Mouse (Mus musculus) spleen, postnatal 14 days (tissue): ENCODE measurements around the gene Ptpn11.
A peak's percentile ranks its signal among the peaks of the same experiment; 100 is the strongest.
"Not testable (repeated sequence)": the region's sequence is repeated elsewhere in the genome, so short reads cannot be mapped to it uniquely, and the experiment has no call there.

ENCODE experiments used
- DNase-seq, 2 experiments: peaks; one replicate each; pipeline ENCODE4 v3.0.0; 2021 to 2022; ENCODE audit warnings: low spot score in 2 of 2

Ptpn11 gene

GRCm38 (mm10) chr5:121215380-121216125 lies 24.4 kb upstream of the Ptpn11 start:
- DNase-seq = peak; percentile 57 to 72

- DNase-seq = no peak
Observed at GRCm38 (mm10) chr5:121214707-121215106, 23.5 kb upstream of the Ptpn11 start.

- DNase-seq = no peak
Observed at GRCm38 (mm10) chr5:121212108-121212507, 20.9 kb upstream of the Ptpn11 start.

- DNase-seq = no peak
Observed at GRCm38 (mm10) chr5:121210601-121210924, 19.4 kb upstream of the Ptpn11 start.

- no peak for DNase-seq
Observed at GRCm38 (mm10) chr5:121209755-121210600, 18.8 kb upstream of the Ptpn11 start.

GRCm38 (mm10) chr5:121206984-121207383 lies 15.8 kb upstream of the Ptpn11 start:
- DNase-seq = no peak

GRCm38 (mm10) chr5:121206540-121206939 lies 15.3 kb upstream of the Ptpn11 start:
- no peak for DNase-seq

DNA sequence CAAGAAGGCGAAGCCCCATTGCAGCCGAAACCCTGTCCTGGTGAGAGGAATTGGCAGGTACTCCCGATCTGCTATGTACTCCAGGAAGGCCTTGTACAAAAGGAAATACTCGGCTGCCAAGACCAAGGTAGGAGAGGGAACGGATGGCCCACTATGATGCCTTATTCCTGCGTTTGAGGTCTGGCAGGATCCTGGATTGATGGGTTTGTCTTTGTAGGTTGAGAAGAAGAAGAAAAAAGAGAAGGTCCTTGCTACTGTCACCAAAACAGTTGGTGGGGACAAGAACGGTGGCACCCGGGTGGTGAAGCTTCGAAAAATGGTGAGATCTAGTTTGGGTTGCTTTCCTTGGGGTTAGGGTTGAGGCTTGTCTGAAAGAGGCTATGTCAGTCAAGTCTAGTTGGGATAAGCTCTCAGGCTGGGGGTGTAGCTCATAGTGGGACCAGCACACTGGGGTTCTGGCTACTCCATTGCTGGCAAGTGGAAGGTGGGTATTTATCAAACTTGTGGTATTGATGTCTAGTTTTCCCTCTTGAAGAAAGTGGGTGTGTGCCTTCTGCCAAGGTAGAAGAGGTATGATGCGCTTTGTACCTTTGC lies 14.4 kb upstream of the Ptpn11 start:
- not testable (repeated sequence) for DNase-seq

DNA sequence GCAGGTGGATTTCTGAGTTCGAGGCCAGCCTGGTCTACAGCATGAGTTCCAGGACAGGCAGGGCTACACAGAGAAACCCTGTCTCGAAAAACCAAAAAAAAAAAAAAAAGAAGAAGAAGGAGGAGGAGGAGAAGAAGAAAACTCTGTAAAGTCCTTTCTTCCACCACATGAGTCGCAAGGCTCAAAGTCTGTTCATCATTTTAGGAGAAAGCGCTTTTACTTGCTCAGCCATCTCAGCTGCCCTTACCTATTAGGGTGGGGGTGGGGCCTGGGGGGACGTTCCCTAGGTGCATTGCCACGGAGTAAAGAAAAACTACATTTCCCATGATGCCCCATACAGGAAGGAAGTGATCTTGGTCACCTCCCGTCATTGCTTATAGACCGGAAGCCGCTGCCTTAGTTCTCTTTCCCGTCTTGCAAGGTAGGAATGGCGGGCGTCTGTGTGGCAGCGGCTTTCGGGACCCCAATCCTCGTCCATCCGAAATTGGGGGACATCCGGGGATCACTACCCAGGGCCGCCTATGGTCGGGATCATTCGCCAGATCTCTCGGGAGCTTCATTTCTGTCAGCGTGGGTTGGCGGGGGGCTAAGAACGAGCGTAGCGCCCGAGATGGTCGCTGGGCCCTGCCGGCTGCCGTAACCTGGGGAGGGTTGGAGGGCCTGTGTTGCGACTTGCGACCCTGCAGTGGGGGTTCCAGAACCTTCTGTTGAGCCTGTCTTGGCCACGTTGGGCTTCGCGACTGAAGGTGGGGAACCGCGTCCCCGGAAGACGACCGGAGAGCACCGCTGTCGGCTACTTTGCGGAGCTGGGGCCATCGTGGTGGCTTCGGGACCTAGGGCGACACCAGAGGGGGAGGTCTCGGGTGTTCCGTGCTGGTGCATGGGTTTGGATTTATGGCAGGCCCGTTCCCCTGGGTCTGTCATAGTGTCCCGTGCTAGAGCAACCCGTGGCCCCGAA lies 13.2 kb upstream of the Ptpn11 start, which contains the start of gene Rpl6:
Gene Rpl6 (plus strand): TSS at position 350 of the 958 bp plus-strand sequence.
- DNase-seq = peak; percentile 46 to 69

DNA sequence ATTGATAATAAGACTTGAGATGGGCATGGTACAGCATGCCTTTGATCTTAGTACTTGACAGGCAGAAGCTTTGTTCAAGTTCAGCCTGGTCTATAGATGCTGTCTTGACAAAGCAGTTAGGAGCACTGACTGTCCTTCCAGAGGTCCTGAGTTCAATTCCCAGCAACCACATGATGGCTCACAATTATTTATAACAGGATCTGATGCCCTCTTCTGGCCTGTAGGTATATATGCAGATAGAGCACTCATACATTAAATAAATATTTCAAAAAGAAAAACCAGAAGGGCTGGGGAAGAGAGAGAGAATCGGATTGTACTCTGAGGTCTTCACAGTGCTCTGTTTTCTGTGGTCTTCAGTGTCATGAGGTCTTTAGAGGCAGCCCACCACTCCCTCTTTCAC lies 11.3 kb upstream of the Ptpn11 start:
- DNase-seq = no peak

- no peak for DNase-seq
Observed at GRCm38 (mm10) chr5:121201739-121202138, 10.5 kb upstream of the Ptpn11 start.

GRCm38 (mm10) chr5:121198376-121198775 lies 7.2 kb upstream of the Ptpn11 start:
- no peak for DNase-seq

GRCm38 (mm10) chr5:121197337-121197736 lies 6.1 kb upstream of the Ptpn11 start:
- no peak for DNase-seq

- no peak for DNase-seq
Observed at GRCm38 (mm10) chr5:121196764-121197163, 5.6 kb upstream of the Ptpn11 start.

DNA sequence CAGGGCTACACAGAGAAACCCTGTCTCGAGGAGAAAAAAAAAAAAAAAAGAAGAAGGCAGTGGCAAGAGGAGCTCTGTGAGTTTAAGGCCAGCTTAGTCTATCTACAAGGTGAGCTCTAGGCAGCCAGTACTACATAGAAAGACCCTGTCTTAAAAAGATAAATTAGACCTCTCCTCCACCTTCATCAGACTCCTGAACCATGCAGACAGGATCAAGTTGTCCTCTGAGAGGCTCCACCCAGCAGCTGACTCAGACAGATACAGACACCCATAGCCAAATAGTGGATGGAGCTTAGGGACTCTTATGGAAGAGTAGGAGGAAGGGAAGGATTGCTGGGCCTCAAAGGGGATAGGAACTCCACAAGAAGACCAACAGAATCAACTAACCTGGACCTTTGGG lies 3.0 kb upstream of the Ptpn11 start:
- no peak for DNase-seq

DNA sequence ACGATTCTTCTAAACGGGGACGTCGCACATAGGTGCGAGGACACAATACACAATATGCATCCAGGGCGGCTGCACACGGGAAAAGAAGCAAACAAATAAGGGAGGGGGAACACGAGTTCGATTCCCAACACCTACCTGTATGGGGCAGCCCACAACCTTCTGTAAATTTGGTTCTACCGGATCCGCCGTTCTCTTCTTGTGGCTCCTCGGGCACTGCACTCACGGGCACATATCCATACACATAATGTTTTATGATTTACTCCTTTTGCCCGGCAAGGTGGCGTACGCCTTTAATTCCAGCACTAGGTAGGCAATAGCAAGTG lies 348 bp upstream of the Ptpn11 start:
- no peak for DNase-seq

- no peak for DNase-seq
Observed at GRCm38 (mm10) chr5:121190210-121190835, 874 bp downstream of the Ptpn11 start.

GRCm38 (mm10) chr5:121189182-121189581 lies 2.0 kb downstream of the Ptpn11 start:
- no peak for DNase-seq

DNA sequence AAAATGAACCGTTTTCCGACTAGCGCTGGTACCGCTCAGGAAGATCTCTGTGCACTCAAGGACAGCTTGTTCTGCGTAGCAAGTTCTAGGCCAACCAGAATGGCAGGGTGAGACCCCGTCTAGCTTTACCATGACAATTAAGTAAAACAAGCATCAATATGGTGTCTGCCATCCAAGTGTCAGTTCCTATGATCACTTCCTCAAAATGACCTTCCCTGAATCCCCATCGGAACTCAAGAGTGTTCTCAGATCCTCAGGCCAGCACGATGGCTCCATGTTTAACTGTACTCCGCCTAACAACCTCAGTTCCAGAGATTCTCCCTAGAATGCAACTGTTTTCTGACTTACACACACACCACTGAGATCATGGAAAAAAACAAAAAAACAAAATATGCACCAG lies 2.9 kb downstream of the Ptpn11 start:
- DNase-seq = no peak

- DNase-seq = no peak
Observed at GRCm38 (mm10) chr5:121187580-121188001, 3.6 kb downstream of the Ptpn11 start.

DNA sequence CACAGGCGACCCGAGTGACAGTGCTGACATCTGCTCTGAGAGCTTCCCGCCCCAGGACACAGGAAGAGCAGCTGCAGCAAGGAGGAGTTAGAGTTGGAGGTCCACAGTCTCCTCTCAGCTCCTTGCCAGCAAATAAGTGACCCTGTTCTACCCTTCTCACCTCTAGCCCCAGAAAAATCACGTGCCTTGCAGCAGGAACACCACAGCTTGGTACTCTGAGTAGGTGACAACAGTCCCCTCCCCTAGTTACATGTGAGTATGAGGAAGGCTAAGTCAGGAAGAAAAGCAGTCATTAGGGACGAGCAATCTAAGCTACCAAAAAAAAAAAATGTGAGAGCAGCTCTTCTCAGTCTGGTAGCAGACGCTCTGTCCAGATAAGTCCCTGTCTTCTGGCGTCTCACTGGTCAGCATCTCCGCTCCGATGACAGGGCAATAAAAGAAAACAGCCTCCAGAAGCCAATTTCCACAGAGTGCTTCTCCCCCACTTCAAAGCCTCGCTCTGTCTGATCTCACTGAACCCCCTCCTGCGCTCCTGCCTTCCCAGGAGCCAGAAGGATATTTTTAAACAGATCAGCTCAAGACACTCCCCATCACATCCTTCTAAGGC lies 6.1 kb downstream of the Ptpn11 start:
- no peak for DNase-seq
